Mouse (Mus musculus) layer of hippocampus, postnatal 10 days (tissue): ENCODE results near the gene Slc35g2. TPM values are rescaled to one million over a fixed set of nuclear protein-coding genes. Genes with fewer than 3 reads are reported as not detected.

Source experiments
- DNase-seq, 2 experiments: peaks; one replicate each; pipeline ENCODE4 v3.0.0; 2021; ENCODE audit warnings: low spot score in 2 of 2
- long read RNA-seq: library from polyadenylated mRNA; stranded (forward); transcript quantifications from one replicate; pipeline ENCODE4 v2.0.0, GENCODE M21; 2023
- total RNA-seq, 2 experiments: library from RNA; stranded (reverse); gene quantifications; 2 replicates each; pipeline ENCODE4 v1.2.3; 2021

Slc35g2 gene
- 10 to 100 TPM; 11.4 to 12.0 TPM for total RNA-seq
- long read RNA-seq, transcript Slc35g2-201 (2 exons, 1,590 nt), result major isoform, 18 of 19 reads
- long read RNA-seq, partial matches to known transcripts, result 0 of 19 reads
- long read RNA-seq, other reads (novel, unspliced or antisense), result 1 of 19 reads

- peak; percentile 48 to 69 for DNase-seq
Measured at GRCm38 (mm10) chr9:100570626-100571233, at the start of gene Slc35g2. Gene Slc35g2 (minus strand): TSS chr9:100571090.

- peak; percentile 34 to 51 for DNase-seq
Measured at GRCm38 (mm10) chr9:100616947-100617346, 46.1 kb upstream of the Slc35g2 start.

GRCm38 (mm10) chr9:100613501-100614071 is 42.7 kb upstream of the Slc35g2 start:
- no peak for DNase-seq

- DNase-seq, result peak; percentile 9 to 24
Measured at GRCm38 (mm10) chr9:100605985-100606554, 35.2 kb upstream of the Slc35g2 start.

GRCm38 (mm10) chr9:100605522-100605921 is 34.6 kb upstream of the Slc35g2 start:
- no peak for DNase-seq

- DNase-seq, result no peak
Measured at GRCm38 (mm10) chr9:100603156-100603555, 32.3 kb upstream of the Slc35g2 start.

- DNase-seq, result no peak
Measured at GRCm38 (mm10) chr9:100602130-100602529, 31.2 kb upstream of the Slc35g2 start.

- no peak for DNase-seq
Measured at GRCm38 (mm10) chr9:100599761-100600328, 29.0 kb upstream of the Slc35g2 start.

- no peak for DNase-seq
Measured at GRCm38 (mm10) chr9:100597546-100597945, 26.7 kb upstream of the Slc35g2 start, which contains the start of gene Stag1. Gene Stag1 (plus strand): TSS chr9:100597798.

GRCm38 (mm10) chr9:100596317-100596716 is 25.4 kb upstream of the Slc35g2 start:
- DNase-seq, result no peak

- no peak for DNase-seq
Measured at GRCm38 (mm10) chr9:100590462-100590861, 19.6 kb upstream of the Slc35g2 start.

GRCm38 (mm10) chr9:100584031-100584430 is 13.1 kb upstream of the Slc35g2 start:
- DNase-seq, result no peak

- no peak for DNase-seq
Measured at GRCm38 (mm10) chr9:100582883-100583575, 12.1 kb upstream of the Slc35g2 start.

- DNase-seq, result peak in 1 of 2 experiments; percentile 21
Measured at GRCm38 (mm10) chr9:100581543-100582492, 10.9 kb upstream of the Slc35g2 start.

- no peak for DNase-seq
Measured at GRCm38 (mm10) chr9:100580196-100580740, 9.4 kb upstream of the Slc35g2 start.

GRCm38 (mm10) chr9:100573942-100574341 is 3.1 kb upstream of the Slc35g2 start:
- DNase-seq, result no peak

GRCm38 (mm10) chr9:100573300-100573699 is 2.4 kb upstream of the Slc35g2 start:
- DNase-seq, result peak in 1 of 2 experiments; percentile 14

GRCm38 (mm10) chr9:100571511-100571910 is 621 bp upstream of the Slc35g2 start:
- DNase-seq, result no peak

- DNase-seq, result peak; percentile 26 to 43
Measured at GRCm38 (mm10) chr9:100569798-100570625, 878 bp downstream of the Slc35g2 start.
